Mouse (Mus musculus) lung, postnatal 4 days (tissue): ENCODE measurements around the gene Acsl6.
"Not testable (repeated sequence)": the region's sequence is repeated elsewhere in the genome, so short reads cannot be mapped to it uniquely, and the experiment has no call there.

Experiments used
- DNase-seq, 2 experiments: peaks; one replicate each; pipeline ENCODE4 v3.0.0; 2021

The Acsl6 gene

DNA sequence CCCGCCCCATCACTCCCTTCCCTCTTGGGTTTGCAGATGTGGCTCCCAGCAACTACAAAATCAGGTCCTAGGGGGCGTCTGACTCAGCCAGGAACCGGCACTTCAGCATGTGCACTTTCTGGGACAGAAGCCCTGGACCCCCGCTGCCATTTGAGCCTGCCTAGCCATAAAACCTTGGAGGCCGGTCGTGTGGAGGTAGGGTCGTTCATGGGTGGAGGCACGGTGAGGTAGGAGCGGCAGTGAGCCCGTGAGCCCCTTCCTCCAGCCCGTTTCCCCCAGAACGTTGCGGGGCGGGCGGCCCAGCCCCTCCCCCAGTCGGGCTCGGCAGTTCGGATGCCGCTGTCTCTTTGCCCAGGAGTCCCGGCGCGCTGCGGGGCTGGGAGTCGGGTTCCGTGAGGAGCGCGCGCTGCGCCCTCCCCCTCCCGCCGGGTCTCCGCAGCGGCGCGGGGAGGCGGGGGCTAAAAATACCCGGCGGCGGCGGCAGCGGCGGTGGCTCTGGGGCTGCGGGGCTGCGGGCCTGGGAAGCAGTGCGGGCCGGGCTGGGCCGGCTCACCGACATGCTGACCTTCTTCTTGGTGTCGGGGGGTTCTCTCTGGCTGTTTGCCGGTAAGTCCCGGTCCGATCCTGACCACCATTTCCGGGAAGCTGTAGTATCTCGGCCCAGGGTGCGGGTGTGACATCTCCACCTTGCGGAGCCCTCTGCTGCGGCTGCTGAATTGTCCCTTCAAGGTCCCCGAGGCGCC, at the start of gene Acsl6:
Acsl6 (plus strand) TSS at position 71 of the 743 bp plus-strand sequence.
- DNase-seq = no peak

DNA sequence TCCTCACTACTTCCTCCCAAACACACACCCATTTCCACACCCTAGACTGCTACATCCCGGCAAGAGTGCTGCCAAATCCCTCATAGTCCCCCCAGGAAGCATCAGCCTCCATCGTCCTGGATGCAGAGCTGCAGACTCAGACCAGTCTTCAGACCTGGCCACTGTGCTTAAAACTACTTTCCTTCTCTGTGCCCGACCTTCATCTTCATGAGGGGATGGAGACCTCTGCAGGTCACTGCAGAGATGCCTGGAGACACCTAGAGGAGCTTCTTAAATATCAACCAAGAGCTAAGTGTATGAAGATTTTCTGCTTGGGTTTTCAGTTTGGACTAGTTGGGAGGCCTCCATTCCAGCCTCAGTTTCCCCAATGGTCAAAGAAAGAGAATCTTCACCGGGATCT, 49.5 kb upstream of the Acsl6 start:
- DNase-seq = peak; percentile 29 to 38

GRCm38 (mm10) chr11:54256624-54257376, 46.8 kb upstream of the Acsl6 start:
- DNase-seq = peak; percentile 67 to 83

DNA sequence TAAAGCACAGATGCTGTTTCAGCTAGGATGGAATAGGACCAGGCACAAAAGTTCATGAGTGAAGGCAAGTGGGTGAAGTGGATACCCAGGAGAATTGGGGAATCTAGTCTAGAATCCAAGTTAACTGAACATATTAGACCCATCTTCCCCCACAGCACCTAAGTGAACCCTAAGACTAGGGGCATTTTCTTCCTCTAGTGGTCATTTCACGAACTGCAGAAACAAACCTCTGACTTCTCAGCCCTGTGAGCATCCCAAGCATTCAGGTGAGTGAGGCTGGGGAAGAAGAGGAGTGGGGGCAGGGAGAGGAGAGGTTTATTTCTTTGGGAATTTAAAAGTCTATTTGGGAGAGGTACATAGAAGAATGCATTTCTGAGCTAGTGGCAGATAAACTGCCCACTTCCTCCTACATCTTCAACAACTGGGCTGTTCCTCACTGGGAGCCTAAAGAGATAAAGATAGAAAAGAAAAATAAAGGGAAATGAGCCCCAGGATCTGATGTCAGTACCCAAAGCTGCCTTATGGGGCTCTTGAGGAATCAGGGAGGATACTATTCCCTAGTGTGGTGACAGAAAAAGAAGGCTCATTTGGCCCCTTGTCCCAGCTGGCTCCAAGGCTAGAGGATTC, 40.1 kb upstream of the Acsl6 start:
- no peak for DNase-seq

DNA sequence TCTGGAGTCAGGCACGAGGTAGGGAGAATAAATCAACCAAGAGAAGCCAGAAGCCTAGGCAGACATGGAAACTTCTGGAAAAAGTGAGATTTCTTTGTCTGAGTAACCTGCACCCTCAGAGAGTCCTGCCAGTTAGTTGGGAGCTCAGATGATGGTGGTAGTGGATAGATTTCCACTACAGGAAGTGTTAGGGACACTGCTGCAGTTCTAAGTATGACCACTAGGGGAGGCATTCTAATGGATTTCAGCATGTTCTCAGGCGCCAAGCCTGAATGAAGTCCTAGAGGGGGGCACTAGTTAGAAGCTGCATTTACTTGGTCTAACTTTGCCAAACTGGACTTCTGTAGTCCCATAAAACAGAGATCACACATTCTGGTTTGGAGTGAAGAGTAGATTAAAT, 39.1 kb upstream of the Acsl6 start:
- DNase-seq = peak in 1 of 2 experiments; percentile 58

GRCm38 (mm10) chr11:54267177-54267576, 36.4 kb upstream of the Acsl6 start, which contains the start of gene Il3:
TSS of gene Il3 (minus strand) at chr11:54267277.
- no peak for DNase-seq

DNA sequence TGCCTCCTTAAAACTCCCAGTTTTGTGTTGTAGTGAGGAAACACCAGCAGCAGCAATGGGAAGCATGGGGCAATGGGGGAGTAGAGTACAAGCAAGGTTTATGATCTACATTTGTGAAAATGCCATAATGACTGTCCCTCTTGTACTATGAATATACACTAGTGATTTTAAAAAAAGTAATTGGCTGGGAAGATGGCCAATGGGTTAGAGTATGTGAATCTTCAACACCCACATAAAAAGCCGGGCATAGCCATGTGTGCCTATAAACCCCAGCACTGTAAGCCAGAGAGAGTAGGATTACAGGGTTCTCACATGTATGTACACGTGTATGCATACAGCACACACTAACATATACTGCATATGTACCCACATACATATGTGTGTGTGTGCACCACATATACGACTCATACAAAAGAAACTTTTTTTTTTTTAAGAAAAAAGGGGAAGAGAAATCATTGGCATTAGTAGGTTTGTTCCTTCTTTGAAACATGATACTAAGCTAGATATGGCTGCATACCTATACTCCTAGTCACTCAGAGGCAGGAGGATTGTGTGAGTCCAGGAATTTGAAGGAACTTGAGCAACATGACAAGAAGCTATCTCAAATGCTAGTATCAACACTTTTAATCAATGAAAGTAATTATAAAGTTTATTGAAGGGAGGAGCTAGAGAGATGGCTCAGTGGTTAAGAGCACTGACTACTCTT, 34.3 kb upstream of the Acsl6 start:
- DNase-seq = no peak

GRCm38 (mm10) chr11:54271437-54271949, 32.1 kb upstream of the Acsl6 start:
- no peak for DNase-seq

DNA sequence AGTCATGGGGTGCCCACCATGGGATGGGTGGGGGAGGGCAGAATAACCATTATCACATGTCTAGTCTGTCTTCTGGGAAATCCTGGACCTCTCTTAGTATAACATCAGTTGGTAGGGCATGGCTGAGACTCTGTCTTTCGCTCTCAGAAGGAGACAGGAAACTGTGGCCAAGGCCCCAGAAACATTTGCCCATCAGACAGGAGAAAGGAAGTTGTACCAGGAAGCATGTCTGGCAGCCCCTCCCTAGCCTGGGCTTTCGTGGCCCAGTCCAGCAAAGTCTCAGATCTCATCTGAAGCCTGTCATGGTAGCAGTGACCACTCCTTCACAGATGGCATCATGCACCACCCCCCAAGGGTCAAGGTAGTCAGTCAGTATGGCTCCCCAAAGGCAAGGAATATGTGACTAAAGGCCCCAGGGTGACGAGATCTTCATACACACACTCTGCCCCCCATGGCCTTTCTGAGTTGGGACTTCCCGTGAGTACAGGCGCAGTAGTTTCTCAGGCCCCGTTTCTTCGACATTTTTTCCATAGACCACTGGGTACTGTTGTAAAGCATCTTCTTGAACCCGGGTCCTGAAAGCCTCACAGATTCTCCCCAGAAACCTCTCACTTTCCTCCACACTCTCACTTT, 15.7 kb upstream of the Acsl6 start:
- DNase-seq = no peak

DNA sequence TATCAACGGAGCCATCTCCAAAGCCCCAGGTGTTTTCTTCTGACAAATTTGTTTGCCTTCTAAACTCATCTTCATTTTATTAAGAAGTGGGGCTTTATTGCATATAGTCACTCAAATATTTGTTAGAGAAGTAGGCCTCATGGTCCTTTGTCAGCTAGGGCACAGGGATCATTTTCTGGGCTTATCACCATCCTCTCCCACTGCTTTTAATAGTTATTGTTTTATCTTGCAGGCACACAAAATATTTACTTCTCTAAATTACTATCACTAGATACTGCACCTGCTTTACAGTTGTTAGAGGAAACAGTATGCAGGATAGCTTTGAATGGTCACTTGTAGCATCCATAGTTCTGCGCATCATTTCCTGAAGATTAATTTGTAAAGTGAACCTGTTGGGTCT, 11.4 kb upstream of the Acsl6 start:
- DNase-seq = no peak

DNA sequence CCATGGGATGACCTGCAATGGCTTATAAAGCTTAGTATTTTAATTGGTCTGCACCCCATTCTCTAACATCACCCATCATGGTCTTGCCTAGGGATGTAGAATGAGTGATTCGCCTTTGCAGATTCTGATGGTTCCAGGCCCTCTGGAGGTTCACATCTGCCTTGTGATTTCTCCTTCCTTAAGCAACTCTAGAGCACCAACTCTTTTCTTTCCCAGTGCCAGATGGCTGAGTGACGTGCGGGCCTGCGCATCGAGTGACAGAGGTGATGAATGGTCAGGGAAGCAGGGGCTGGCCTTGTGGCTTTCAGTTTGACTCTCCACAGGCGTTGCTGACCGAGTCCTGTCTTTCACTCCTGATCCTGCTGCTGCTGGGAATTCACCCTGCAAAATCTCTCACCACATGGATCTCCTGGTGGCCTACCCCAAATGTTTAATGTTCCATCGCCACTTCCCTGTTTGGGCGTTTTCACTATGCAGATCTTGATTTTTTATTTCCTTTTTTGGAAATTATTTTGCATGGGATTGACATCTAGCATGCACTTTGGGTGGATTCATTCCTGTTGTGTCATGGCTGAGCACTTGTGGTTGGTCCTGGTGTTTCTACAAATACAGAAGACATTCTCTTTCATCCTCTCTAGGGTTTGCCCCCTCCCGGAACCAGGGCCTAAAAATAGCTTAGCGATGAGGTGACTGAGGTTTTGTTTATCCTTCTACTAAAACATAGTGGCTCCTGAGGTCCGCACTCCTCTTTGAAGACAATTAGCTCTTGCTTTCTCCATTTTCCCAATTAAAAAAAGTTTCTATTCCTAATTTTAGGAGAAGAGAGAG, 9.4 kb upstream of the Acsl6 start:
- DNase-seq = no peak

DNA sequence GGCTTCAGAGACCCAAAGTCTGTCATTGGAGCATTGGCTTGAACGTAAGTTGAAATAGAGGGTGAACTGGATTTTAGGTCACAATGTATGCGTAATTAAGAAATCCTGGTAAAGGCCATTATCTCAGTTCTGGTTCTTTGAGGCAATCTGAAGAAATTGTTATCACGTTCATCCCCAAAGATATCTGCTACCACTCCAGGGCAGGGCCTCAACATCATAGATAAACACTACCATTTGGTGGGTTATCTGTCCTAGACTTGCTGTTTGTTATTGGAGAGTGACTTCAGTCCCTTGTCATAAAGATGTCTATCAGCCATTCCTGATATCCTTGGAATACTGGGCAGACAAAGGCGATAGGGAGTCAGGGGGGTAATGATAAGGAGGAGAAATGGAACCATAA, 7.6 kb upstream of the Acsl6 start:
- DNase-seq = no peak

DNA sequence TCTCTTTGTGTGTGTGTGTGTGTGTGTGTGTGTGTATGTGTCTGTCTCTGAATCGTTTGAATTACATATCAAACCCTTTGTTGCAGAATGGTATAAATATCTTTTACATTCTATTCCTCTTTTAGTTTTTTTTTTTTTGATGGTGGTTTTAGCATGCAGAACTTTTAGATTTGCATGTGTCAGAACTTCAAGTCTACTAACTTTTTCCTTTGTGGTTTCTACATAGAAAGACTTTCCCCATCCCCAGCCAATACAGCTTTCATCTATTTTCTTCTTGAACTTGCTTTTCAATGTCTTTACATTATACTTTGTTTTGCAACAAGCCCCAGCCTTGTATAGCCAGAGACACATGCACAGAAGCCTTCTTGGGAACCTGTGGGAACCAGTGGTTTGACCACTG, 6.9 kb upstream of the Acsl6 start:
- no peak for DNase-seq

DNA sequence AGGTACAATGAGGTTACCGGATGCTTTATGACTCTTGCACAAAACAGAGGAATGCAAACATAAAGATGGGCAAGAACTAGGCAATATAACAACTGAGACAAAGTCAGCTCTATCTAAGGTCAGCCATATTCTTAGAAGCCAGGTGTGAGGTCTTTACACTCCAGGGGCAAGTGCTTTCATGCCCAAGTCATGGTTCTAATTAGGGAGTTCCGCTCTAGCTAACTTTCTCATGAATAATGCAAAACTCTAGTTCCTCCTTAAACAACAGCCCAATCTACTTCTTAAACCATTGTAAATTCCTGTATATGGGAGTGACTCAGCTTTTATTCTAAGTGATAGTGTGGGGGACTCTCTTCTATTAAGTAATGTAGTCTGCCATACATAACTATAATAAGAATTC, 6.1 kb upstream of the Acsl6 start:
- DNase-seq = not testable (repeated sequence)

- no peak for DNase-seq
These were observed 4.8 kb upstream of the Acsl6 start for GRCm38 (mm10) chr11:54298777-54299176.

DNA sequence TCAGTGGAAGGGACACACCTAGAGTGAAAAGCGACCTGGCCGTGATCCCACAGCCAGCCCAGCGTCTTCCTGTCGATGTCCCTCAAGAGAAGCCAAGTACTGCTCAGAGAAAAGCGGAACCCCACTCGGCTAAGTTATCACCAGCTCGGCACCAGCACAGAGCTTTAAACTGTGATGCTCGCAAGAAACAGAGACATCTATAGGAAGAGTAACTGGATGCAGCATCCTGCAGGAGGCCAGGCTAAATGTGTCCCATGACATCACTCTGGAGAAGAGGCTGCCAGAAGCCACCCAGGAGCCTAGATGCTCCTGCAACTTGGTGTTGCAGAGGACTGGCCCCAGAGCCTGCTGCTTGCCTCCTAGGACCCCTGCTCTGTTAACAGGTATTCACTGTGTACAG, 1.6 kb upstream of the Acsl6 start:
- DNase-seq = no peak

- no peak for DNase-seq
These were observed 992 bp upstream of the Acsl6 start for GRCm38 (mm10) chr11:54302606-54303005.

DNA sequence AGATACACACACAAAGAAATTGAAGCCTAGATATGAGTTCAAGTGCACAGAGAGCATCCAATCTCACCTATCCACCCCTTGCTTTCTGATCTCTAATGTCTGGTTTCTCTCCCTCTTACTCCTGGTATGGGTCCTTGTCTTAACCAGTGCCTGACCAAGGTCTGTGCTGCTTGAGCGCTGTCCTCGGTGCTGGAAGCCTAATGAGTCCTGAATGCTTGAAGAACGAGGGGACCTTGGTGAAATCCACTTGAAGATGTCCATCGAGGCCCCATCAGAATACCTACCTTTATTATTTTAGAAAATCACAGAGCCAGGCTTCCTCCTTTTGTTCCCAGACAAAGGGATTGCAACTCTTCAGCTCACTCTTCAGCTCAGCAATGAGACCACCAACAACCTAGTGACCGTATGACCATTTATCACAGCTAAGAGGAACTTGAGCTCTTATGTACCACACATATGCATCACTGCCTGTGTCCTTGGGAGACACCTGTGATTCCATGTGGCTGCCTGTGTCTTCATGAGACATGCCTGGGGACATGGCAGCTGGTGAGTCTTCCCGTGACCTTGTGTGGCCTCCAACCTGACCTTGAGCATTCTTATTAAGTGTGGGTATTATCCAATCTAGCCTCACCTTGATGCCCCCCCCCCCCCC, 396 bp upstream of the Acsl6 start:
- peak in 1 of 2 experiments; percentile 39 for DNase-seq

GRCm38 (mm10) chr11:54304471-54304873, 874 bp downstream of the Acsl6 start:
- no peak for DNase-seq

- DNase-seq = no peak
These were observed 1.7 kb downstream of the Acsl6 start for GRCm38 (mm10) chr11:54305331-54305730.
